Mouse (Mus musculus) left cerebral cortex, postnatal 25 days (tissue): Measurements from ENCODE around the gene Bmp2k. TPM values are rescaled to one million over a fixed set of nuclear protein-coding genes. Genes with fewer than 3 reads are reported as not detected.
A peak's percentile ranks its signal among the peaks of the same experiment; 100 is the strongest.

ENCODE experiments used
- DNase-seq, 2 experiments: peaks; one replicate each; pipeline ENCODE4 v3.0.0; 2022; ENCODE audit warnings: low spot score in 2 of 2, mixed read lengths in 1 of 2
- intact Hi-C: fragments of 180-260 bp; cut with DNase I; formaldehyde crosslinking; loops from one replicate; pipeline ENCODE4 v1.15.1; 2025
- total RNA-seq, 2 experiments: library from RNA; stranded (reverse); gene quantifications; 2 replicates each; pipeline ENCODE4 v1.2.3; 2021

Gene Bmp2k
- total RNA-seq, 2 experiments from 2014 or later: 12.7 to 13.2 TPM

- intact Hi-C loops: no loop called here
- no peak for DNase-seq
These were observed 87.1 kb downstream of the Bmp2k start for GRCm38 (mm10) chr5:97084541-97084940.

- intact Hi-C loops: no loop called here
- DNase-seq: no peak
These were observed 87.6 kb downstream of the Bmp2k start for GRCm38 (mm10) chr5:97085071-97085470.

GRCm38 (mm10) chr5:97087030-97087630 is 89.6 kb downstream of the Bmp2k start:
- intact Hi-C loops: no loop called here
- no peak for DNase-seq

GRCm38 (mm10) chr5:97087746-97088145 is 90.3 kb downstream of the Bmp2k start:
- DNase-seq: no peak
- intact Hi-C loops: no loop called here

- no peak for DNase-seq
- intact Hi-C loops: no loop called here
These were observed 90.7 kb downstream of the Bmp2k start for GRCm38 (mm10) chr5:97088231-97088630.

DNA sequence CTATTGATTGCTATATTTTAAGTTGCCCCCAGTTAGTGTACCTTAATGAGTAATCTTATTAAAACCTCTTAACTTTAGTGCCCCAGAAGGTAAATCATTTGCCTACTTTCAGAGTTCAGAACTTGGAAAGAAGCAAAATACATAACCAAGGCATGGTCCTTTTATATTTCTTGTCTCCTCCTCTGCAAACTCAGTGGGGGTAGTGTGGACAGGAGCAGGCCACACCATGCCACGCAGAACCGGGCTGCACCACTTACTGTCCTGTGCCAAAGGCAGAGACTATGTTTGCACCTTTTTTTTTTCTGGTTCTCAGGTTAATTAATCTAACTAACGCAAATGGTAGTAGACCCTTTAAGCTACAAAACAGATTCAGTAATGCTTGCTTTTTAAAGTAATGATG is 91.9 kb downstream of the Bmp2k start:
- no peak for DNase-seq
- intact Hi-C loops: no loop called here

DNA sequence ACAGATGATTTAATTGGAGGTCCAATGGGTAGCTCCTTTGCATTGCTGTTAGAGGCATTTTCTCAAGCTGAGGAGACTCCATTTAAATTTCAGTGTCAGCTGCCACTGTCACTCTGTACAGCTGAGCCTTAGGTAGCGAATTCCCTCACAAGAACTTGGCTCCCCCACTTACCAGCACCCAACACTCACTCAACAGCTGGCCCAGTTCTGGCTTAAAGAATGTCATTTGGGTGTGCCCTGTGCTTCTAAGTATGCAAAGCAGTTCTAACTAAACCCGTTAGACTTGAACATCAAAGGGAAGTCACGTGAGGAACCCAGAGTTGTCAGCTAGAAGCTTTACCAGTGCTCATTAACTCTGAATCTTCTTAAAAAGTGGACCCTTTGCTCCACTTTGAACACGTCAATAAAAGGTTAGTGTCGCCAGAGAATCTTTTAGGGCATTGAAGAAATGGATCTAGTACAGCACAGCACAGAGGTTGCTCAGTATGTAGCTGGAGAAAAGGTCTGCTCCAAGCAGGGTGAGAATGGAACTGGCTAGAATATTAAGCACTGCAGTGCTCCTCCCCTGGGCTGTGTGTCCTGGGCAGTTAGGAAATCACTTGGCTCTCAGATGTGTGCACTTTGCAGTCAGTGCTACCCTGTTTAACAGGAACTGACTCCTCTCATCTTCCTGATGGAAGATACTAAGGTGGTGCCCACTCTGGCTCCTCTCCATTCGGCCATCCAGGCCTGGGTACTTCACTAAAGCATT is 92.7 kb downstream of the Bmp2k start:
- intact Hi-C loops: no loop called here
- no peak for DNase-seq

- no peak for DNase-seq
- intact Hi-C loops: no loop called here
These were observed 95.5 kb downstream of the Bmp2k start for GRCm38 (mm10) chr5:97092970-97093369.

- DNase-seq: no peak
- intact Hi-C loops: no loop called here
These were observed 97.8 kb downstream of the Bmp2k start for GRCm38 (mm10) chr5:97095335-97095734.

DNA sequence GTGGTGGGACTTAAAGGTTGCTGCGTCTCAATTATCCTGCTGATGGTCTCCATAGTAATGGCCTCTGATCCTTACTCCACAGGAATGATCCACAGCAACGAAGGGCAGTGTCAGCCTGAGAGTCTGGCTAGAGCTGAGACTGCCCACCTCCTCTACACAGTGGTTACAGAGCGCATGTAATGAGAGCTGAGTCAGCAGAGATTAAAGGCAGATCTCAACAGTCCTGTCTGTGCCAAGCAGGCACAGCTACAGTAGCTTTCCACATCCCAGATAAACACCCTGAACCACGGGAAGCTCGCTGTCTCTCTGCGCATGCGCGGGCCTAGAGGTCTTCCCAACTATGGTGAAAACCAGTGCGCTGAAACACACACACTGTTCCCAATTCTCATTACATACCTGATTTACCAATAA is 100.1 kb downstream of the Bmp2k start:
- intact Hi-C loops: no loop called here
- DNase-seq: no peak

DNA sequence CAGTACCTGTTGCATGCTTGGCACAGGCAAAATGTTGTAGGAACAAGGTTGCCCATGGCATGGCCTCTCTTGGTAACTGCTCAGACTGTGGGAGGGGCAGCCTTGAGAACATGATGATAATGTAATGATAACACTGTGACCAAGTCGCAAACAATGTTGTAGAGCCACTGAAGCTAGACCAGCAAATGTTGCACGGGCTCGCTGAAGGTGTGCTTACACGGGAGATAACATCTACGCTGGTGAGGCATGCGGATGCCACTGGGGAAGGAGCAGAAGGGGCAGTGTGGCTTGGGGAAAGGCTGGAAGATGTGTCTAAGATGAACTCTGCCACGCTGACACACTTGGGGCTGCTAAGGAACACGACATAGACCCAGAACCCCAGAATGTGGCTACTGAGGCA is 102.5 kb downstream of the Bmp2k start:
- no peak for DNase-seq
- intact Hi-C loops: no loop called here

DNA sequence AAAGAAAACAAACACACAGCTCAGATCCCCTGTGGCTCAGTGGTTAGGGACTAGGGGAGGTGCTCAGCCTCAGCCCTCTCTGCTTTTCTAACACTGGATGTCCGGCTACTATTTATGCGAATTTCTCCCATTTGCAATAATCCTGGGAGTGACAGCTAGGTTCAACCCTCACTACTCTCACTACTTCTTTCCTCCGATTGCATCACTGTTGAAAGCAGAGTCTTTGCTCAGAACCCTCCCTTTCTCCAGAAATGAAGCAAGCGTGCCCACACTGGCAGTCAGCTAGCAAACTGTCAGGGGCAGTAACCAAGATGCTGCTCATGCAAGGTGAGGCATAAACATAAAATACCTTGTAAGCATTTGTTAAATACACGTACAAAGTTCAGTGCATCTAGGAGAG is 110.8 kb downstream of the Bmp2k start:
- DNase-seq: no peak
- intact Hi-C loops: no loop called here

DNA sequence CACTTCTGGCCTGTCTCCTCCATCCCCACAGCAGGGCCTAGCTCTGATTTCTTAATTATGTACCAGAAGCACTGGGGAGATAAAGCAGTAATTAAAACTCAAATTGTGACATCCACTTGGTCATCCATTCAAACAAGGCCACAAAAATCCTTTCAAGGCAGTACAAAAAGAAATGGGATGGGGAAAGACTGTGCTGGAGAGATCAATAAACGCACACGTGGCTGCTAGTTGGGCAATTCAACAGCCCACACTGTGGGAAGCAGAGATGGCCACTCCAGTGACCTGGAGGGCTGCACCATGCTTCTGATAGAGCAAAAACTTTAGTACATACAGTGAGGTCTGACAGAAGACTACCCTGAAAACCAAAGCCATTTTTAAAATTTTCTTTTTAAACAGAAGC is 112.6 kb downstream of the Bmp2k start:
- no peak for DNase-seq
- intact Hi-C loops: no loop called here

DNA sequence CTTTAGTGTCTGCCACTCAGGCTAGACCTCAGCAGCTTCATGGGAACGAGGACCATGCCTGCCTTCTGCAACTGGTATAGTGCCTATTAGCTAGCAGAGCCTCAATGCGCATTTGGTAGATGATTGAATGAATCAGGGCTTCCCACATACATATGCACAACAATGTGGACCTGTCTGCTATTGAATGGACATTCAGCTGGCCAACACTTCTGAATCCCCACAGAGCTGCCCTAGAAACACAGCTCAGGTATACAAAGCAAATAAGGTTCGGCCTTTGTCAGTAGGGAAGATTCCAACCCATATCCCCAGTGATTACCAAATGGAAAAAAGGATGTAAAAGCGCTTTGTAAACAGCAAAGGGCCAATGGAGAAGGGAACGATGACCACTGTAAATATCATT is 113.2 kb downstream of the Bmp2k start:
- DNase-seq: peak; percentile 26 to 41
- intact Hi-C loops: no loop called here

DNA sequence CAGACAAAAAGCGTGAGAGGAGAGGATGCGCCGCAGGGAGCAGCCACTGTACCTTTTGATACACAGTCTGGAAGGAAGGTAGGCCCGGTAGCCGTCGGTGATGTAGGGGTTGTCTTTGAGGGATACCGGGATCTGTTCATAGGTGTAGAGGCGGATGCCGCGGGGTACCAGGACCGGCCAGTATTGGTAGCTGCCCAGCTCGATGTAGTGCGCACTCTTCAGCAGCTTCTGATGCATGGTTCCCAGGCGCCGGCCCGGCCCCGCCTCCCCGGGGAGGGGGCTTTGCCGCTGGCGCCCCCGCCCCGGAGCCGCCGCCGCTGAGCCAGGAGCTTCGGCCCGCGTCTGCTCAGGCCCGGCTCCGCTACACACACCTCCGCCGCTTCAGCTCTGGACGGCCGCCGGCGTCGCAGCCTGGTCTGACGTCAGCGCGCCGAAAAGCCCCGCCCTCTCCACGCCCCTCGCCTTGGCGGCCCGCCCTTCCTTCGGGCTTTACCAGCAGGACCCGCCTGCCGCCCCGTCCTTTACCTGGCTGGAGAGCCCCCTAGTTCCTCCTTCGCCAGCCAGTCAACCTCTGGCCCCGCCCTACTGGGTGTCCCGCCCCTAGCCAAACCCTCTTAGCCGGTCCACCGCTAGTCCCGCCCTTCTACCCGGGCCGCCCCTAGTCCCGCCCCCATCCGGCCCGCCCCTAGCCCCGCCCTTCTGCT is 113.9 kb downstream of the Bmp2k start, which contains the start of gene Paqr3:
Gene Paqr3 (minus strand): TSS at position 390 of the 704 bp plus-strand sequence.
- peak; percentile 98 to 99 for DNase-seq
- intact Hi-C loops: no loop called here

DNA sequence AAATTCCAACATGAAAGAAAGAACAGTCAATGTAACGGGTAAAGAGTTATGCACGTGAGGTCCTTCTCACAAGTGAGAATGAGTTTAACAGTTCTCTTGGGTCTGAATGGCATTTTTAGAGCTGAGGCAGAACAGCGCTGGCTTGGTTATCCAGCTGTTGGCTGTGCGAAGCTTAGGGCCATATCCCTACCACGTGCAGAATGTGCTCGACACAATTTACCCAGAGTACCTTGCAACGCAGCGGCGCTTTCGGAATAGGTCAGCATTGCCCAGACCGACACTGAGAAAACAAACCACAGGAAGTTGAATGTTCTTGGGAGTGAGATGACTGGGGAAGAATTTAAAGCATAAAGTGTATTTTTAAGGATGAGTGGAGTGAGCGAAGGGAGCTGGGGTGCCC is 127.5 kb downstream of the Bmp2k start:
- intact Hi-C loops: loop anchor here (1.0 to 10.0 kb wide), 5 partner anchors 472 to 1750 kb away; partner anchors contain the start of gene Cfap299
- no peak for DNase-seq

- DNase-seq: no peak
- intact Hi-C loops: loop anchor here (1.0 to 10.0 kb wide), 5 partner anchors 472 to 1749 kb away; partner anchors contain the start of gene Cfap299
These were observed 128.0 kb downstream of the Bmp2k start for GRCm38 (mm10) chr5:97125459-97125970.

GRCm38 (mm10) chr5:97126005-97126404 is 128.5 kb downstream of the Bmp2k start:
- peak; percentile 40 to 51 for DNase-seq
- intact Hi-C loops: loop anchor here (1.0 to 10.0 kb wide), 5 partner anchors 471 to 1749 kb away; no protein-coding TSS in a partner anchor

DNA sequence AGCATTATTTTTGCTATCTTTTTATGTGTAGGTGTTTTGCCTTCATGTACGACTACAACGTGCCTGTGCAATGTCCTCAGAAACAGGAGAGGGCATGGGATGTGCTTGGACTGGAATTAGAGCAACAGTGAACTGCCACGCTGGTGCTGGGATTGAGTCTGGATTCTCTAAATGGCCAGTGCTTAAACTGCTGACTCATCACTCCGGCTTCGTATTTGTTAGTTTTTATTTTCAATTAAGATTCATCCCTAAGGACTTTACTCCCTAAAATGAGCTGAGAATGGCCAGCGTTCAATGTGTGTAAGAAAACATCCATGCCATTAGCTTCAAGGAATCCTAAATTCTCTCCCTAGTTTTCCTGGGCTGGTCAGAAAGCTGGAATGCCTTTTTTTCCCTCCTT is 129.8 kb downstream of the Bmp2k start:
- intact Hi-C loops: loop anchor here (5.0 to 10.0 kb wide), 4 partner anchors 470 to 1748 kb away; no protein-coding TSS in a partner anchor
- no peak for DNase-seq
